Mouse (Mus musculus): Measurements from ENCODE around the gene Gm4353. TPM values are rescaled to one million over a fixed set of nuclear protein-coding genes. Genes with fewer than 3 reads are reported as not detected.
"Not testable (repeated sequence)": the region's sequence is repeated elsewhere in the genome, so short reads cannot be mapped to it uniquely, and the experiment has no call there.

The Gm4353 gene
- 0.36 and 1.1 TPM in 2 replicates for polyA plus RNA-seq (2015; fragmentation: Nextera tagmentation; extraction: Ambion mirVana)

- not testable (repeated sequence) for H3K4me2 ChIP-seq; ATAC-seq (ENCODE audit: borderline replicate concordance, extremely low read depth, low FRiP score, low TSS enrichment); H3K9ac ChIP-seq; H3K4me3 ChIP-seq; H3K4me1 ChIP-seq; H3K27ac ChIP-seq; H3K27me3 ChIP-seq; H3K36me3 ChIP-seq; H3K9me3 ChIP-seq
- 96% methylated on average over 11 of the region's 11 CpGs for WGBS
These were observed at the start of gene Gm4353 for GRCm38 (mm10) chr7:116084366-116084765. Gm4353 (minus strand) TSS chr7:116084635.

DNA sequence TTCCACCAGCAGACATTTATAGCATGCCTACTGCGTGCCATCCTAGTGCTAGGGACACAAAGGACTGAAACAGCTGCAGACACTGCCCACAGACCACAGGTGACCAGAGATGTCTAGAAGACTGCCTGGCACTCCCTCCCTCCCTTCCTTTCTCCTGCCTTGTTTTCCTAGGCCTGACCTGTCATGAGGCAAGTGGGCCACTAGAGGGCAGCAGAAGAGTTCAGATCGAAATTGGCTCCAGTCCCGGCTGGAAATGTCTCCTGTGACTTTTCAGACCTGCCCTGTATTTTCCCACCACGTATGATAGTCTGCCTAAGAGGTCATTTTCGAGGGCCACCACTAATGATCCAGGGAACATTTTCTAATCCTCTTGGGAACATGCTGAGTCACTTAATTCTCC, 47.6 kb upstream of the Gm4353 start:
- H3K27me3 ChIP-seq: no peaks in the 10 kb centered on the region
- no peaks in the 10 kb centered on the region for H3K9me3 ChIP-seq
- H3K4me2 ChIP-seq: no peak overlapping the region
- 5% methylated on average over 5 of the region's 5 CpGs for WGBS
- peaks cover 12% of the 10 kb centered on the region for H3K4me1 ChIP-seq
- H3K9ac ChIP-seq: no peak overlapping the region
- ATAC-seq (ENCODE audit: borderline replicate concordance, extremely low read depth, low FRiP score, low TSS enrichment): no peak
- no peak overlapping the region for H3K4me3 ChIP-seq
- H3K36me3 ChIP-seq: peaks cover 5% of the 10 kb centered on the region; the same call in 1 of the 2 replicates
- H3K27ac ChIP-seq: no peak overlapping the region; the same call in 1 of the 2 replicates

GRCm38 (mm10) chr7:116131390-116131789, 47.0 kb upstream of the Gm4353 start:
- H3K36me3 ChIP-seq: no peaks in the 10 kb centered on the region
- 33% methylated on average over 4 of the region's 4 CpGs for WGBS
- no peak overlapping the region for H3K9ac ChIP-seq
- no peak for ATAC-seq (ENCODE audit: borderline replicate concordance, extremely low read depth, low FRiP score, low TSS enrichment)
- no peak overlapping the region; the same call in 1 of the 2 replicates for H3K27ac ChIP-seq
- H3K4me1 ChIP-seq: peaks cover 12% of the 10 kb centered on the region
- H3K4me2 ChIP-seq: no peak overlapping the region
- no peaks in the 10 kb centered on the region for H3K27me3 ChIP-seq
- H3K9me3 ChIP-seq: no peaks in the 10 kb centered on the region
- no peak overlapping the region for H3K4me3 ChIP-seq

DNA sequence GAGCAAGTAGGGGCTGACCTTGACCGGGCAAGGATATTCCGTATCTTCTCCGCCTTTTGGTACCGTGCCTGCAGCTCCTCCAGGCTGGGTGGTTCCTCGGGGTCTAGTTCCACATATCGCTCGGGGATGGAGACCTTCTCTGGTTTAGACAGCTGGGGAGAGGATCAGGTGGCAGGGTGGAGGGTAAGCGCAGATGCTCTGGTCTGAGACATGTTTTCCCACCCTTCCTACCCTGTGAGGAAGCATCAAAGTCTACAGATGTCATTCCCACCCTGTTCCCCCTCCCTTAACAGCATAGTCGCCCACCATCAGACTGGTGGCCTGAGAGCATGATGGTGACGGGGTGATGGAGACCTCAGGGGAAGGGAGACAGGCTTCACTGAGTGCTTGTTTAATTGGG, 44.9 kb upstream of the Gm4353 start:
- no peak for ATAC-seq (ENCODE audit: borderline replicate concordance, extremely low read depth, low FRiP score, low TSS enrichment)
- H3K4me1 ChIP-seq: peaks cover 8% of the 10 kb centered on the region
- no peak overlapping the region for H3K9ac ChIP-seq
- no peak overlapping the region for H3K4me3 ChIP-seq
- H3K27me3 ChIP-seq: no peaks in the 10 kb centered on the region
- H3K9me3 ChIP-seq: no peaks in the 10 kb centered on the region
- 86% methylated on average over 10 of the region's 10 CpGs for WGBS
- no peak overlapping the region for H3K27ac ChIP-seq
- H3K36me3 ChIP-seq: no peaks in the 10 kb centered on the region
- no peak overlapping the region for H3K4me2 ChIP-seq

DNA sequence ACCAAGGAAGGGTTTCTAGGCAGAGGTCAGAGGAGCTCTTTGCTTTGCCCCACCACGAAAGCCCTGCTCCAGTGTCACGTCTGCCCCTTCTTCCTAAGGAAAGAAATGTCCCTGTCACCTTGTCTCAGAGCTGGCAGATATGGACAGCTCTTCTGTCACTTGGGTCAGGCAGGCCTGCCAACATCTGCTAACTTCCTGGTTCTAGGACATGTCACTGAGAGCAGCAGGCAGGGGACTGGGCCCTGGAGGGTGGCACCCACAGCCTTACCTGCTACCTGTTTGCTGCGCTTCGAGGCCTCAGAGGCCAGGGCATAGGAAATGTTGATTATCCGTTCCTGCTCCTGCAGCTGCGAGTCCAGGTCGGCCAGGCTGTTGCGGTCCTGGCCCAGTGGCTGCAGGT, 43.9 kb upstream of the Gm4353 start:
- Histone ChIP-seq H3K36me3 (no peaks in the 10 kb centered on the region), H3K27ac (no peak overlapping the region), H3K9me3 (no peaks in the 10 kb centered on the region), H3K9ac (no peak overlapping the region), H3K27me3 (no peaks in the 10 kb centered on the region), H3K4me3 (no peak overlapping the region), H3K4me2 (no peak overlapping the region), H3K4me1 (peaks cover 4% of the 10 kb centered on the region; the same call in 1 of the 2 replicates)
- 86% methylated on average over 8 of the region's 8 CpGs for WGBS
- no peak for ATAC-seq (ENCODE audit: borderline replicate concordance, extremely low read depth, low FRiP score, low TSS enrichment)

DNA sequence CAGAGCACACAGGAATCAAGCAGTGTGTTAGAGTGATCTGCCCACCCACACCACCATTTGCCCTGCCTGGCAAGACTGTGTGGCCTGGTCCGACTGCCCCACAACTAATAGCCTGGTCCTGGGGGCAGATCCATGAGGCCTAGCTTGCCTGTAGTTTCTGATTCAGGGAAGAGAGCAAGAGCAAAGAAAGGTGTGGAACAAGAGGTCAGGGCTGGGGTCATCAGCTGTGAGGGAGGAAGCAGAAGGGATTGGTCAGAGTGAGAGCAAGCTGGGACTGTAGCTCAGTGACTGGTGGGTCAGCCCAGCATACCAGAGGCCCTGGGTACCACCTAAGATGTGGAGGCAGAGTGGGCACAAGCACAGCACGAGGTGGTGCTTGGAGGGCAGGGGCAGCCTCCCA, 42.6 kb upstream of the Gm4353 start:
- no peaks in the 10 kb centered on the region for H3K36me3 ChIP-seq
- 72% methylated on average over 2 of the region's 2 CpGs for WGBS
- H3K4me3 ChIP-seq: no peak overlapping the region
- no peak for ATAC-seq (ENCODE audit: borderline replicate concordance, extremely low read depth, low FRiP score, low TSS enrichment)
- H3K9ac ChIP-seq: no peak overlapping the region
- H3K4me2 ChIP-seq: no peak overlapping the region
- no peaks in the 10 kb centered on the region for H3K4me1 ChIP-seq
- no peaks in the 10 kb centered on the region for H3K27me3 ChIP-seq
- H3K27ac ChIP-seq: no peak overlapping the region
- H3K9me3 ChIP-seq: no peaks in the 10 kb centered on the region

GRCm38 (mm10) chr7:116125671-116126070, 41.2 kb upstream of the Gm4353 start:
- no peak overlapping the region for H3K27ac ChIP-seq
- no peaks in the 10 kb centered on the region for H3K4me1 ChIP-seq
- H3K9ac ChIP-seq: no peak overlapping the region
- H3K36me3 ChIP-seq: no peaks in the 10 kb centered on the region
- no peak overlapping the region for H3K4me3 ChIP-seq
- no peak for ATAC-seq (ENCODE audit: borderline replicate concordance, extremely low read depth, low FRiP score, low TSS enrichment)
- WGBS: 71% methylated on average over 7 of the region's 7 CpGs
- H3K9me3 ChIP-seq: no peaks in the 10 kb centered on the region
- no peaks in the 10 kb centered on the region for H3K27me3 ChIP-seq
- H3K4me2 ChIP-seq: no peak overlapping the region

DNA sequence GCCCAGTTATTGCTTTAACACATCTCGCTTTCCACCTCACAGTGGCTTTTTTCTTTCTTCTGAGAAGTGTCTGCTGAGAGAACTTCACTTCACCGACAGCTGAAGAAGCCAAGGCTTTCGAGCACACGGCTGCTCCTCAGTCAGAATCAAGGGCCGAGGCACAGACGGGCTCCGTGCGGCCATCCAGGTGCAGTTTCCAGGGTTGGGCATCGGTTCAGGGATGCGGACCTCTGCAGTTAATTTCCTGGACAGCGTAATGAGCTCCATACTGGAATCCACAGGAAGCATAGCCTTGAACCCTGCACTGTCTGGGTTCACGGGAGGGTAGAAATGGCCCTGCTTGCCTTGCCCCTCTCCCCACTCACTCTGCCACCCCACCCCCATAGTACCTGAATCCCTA, 39.6 kb upstream of the Gm4353 start:
- H3K27ac ChIP-seq: no peak overlapping the region
- 84% methylated on average over 12 of the region's 12 CpGs for whole genome bisulfite sequencing
- ATAC-seq (ENCODE audit: borderline replicate concordance, extremely low read depth, low FRiP score, low TSS enrichment): no peak

GRCm38 (mm10) chr7:116123597-116123985, 39.2 kb upstream of the Gm4353 start:
- no peaks in the 10 kb centered on the region for H3K27me3 ChIP-seq

More for the DNA sequence above, 39.6 kb upstream of the Gm4353 start:
- no peak overlapping the region for H3K9ac ChIP-seq
- H3K4me2 ChIP-seq: no peak overlapping the region
- H3K9me3 ChIP-seq: no peaks in the 10 kb centered on the region
- H3K4me1 ChIP-seq: no peaks in the 10 kb centered on the region
- H3K4me3 ChIP-seq: no peak overlapping the region
- H3K27me3 ChIP-seq: no peaks in the 10 kb centered on the region
- no peaks in the 10 kb centered on the region for H3K36me3 ChIP-seq

DNA sequence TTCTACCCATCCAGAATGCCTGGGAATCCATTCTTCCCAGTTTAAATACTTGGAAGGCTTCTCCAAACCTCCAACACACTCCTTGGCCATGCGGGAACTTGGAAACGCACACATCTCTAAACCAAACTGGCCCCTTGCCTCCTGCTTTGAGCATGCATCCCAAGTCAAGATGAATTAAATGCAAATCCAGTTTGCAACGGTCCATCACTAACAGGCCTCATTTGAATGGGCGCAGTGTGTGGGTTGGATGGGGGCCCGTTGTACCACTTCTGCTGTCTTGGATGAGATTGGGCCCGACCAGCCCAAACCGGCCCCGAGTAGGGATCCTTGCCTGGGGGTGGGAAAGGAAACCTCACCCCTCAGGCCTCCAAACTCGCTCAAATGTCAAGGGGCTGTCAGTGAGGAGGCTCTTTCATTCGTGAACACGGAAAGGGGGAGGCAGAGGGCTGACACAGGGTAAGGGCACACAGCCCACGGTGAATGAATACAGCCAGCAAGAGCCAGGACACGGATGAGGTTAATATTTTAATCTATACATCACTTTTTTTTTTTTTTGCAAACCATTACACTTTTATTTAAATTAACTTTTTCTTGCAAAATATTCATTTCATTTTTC, 38.7 kb upstream of the Gm4353 start:
- H3K27ac ChIP-seq: no peak overlapping the region
- no peaks in the 10 kb centered on the region for H3K4me1 ChIP-seq
- H3K27me3 ChIP-seq: no peaks in the 10 kb centered on the region
- 57% methylated on average over 13 of the region's 13 CpGs for whole genome bisulfite sequencing
- H3K9ac ChIP-seq: no peak overlapping the region
- H3K4me2 ChIP-seq: no peak overlapping the region
- H3K9me3 ChIP-seq: no peaks in the 10 kb centered on the region
- H3K36me3 ChIP-seq: no peaks in the 10 kb centered on the region
- ATAC-seq (ENCODE audit: borderline replicate concordance, extremely low read depth, low FRiP score, low TSS enrichment): no peak
- H3K4me3 ChIP-seq: no peak overlapping the region

More at GRCm38 (mm10) chr7:116123597-116123985, 39.2 kb upstream of the Gm4353 start:
- no peak overlapping the region for H3K4me2 ChIP-seq
- H3K4me1 ChIP-seq: no peaks in the 10 kb centered on the region
- H3K9ac ChIP-seq: no peak overlapping the region
- ATAC-seq (ENCODE audit: borderline replicate concordance, extremely low read depth, low FRiP score, low TSS enrichment): no peak
- no peak overlapping the region for H3K4me3 ChIP-seq
- no peaks in the 10 kb centered on the region for H3K36me3 ChIP-seq
- WGBS: 74% methylated on average over 2 of the region's 2 CpGs
- H3K9me3 ChIP-seq: no peaks in the 10 kb centered on the region
- no peak overlapping the region for H3K27ac ChIP-seq

DNA sequence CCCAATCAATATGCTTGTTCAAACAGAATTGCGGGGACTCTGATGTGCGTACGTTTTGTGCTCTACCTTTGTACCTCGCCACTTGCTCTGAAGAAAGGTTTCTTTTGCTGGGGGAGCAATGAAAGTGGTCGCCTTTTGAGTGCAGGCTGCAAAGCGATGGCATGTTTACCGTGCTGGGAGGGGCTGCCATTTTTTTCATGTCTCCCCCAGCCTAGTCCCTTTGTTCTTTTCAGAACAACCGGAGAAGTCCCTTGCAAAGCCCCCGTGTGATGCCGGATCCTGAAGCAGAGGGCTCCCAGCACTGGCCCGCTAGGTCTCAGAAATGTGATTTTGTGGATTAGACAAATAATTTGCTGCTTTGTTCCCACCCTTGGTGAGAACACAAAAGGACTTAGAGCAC, 36.8 kb upstream of the Gm4353 start:
- H3K4me1 ChIP-seq: no peaks in the 10 kb centered on the region
- no peak overlapping the region for H3K27ac ChIP-seq
- ATAC-seq (ENCODE audit: borderline replicate concordance, extremely low read depth, low FRiP score, low TSS enrichment): no peak
- H3K9me3 ChIP-seq: no peaks in the 10 kb centered on the region
- H3K4me2 ChIP-seq: no peak overlapping the region
- H3K27me3 ChIP-seq: no peaks in the 10 kb centered on the region
- H3K36me3 ChIP-seq: no peaks in the 10 kb centered on the region
- no peak overlapping the region for H3K9ac ChIP-seq
- no peak overlapping the region for H3K4me3 ChIP-seq
- 54% methylated on average over 11 of the region's 11 CpGs for WGBS

DNA sequence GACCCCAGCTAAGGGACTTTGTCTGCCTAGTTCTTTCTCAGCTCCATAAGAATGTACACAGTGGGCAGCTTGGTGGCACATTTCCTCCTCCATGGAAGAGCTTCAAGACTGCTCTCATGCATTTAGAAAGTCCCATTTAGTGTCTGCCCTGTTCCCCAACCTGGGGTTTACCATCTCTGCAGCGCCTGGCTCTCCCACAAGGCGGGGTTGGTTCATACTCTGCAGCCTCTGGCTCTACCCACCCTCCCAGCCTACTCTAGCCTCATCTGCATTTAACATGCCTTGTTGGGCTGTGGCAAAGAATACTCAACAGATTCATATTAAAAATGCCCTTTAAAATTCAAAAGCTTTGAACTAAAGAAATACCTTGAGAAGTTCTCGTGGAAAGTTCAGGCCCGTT, 36.3 kb upstream of the Gm4353 start:
- Histone ChIP-seq H3K27me3 (no peaks in the 10 kb centered on the region), H3K27ac (no peak overlapping the region), H3K9ac (no peak overlapping the region), H3K4me2 (no peak overlapping the region), H3K4me3 (no peak overlapping the region), H3K36me3 (no peaks in the 10 kb centered on the region), H3K9me3 (no peaks in the 10 kb centered on the region), H3K4me1 (no peaks in the 10 kb centered on the region)
- ATAC-seq (ENCODE audit: borderline replicate concordance, extremely low read depth, low FRiP score, low TSS enrichment): no peak
- 72% methylated on average over 4 of the region's 4 CpGs for WGBS

All from lung, embryonic 15.5 days (tissue).